In genomic region chr6:127240472-127241375, GRCm38 (mm10) we compare ENCODE assay signal across 18 mouse cellular contexts.
DNase-seq lines count a peak whose midpoint lies in the region; ATAC-seq and TF ChIP-seq lines count a peak whose summit lies in the region.
"Had no signal": no experiment of that assay in that cellular context is flagged by ENCODE, and none has a peak within 500 bp of the region (broad histone marks: within the 10 kb centered on the region; RNA-seq: fewer than 3 reads in every experiment).

No protein-coding gene starts in this region.

- no peak for TF ChIP-seq POLR2A in bone marrow macrophage, adult 2 months (IDR thresholded peaks at IDR 0.05; ENCODE audit: borderline replicate concordance, low read depth, low read length)
- no peak for TF ChIP-seq POLR2A in limb, embryonic 14.5 days (IDR thresholded peaks at IDR 0.05; ENCODE audit: borderline replicate concordance, extremely low read depth, insufficient read depth, insufficient read length)

- DNase-seq in heart, postnatal 0 days (ENCODE audit: low spot score), result no peak
- no peak for DNase-seq in heart, adult 9 months (ENCODE audit: low spot score in 2 of 2)
- peak; percentile 24 for DNase-seq in A20 (ENCODE audit: low read depth, low spot score)
- DNase-seq in limb, embryonic 14.5 days (ENCODE audit: low spot score), result peak; percentile 18
- DNase-seq in ovary, postnatal 10 days (ENCODE audit: low spot score), result no peak
- no peak for DNase-seq in right cerebral cortex, postnatal 25 days
- DNase-seq in gastrocnemius, postnatal 14 days, result no peak
- DNase-seq: cerebellum, postnatal 10 days; gastrocnemius, postnatal 25 days; kidney, adult 8-10 months; kidney, postnatal 36 days; lung, postnatal 10 days had no signal

- peak overlapping the region; percentile 4; the same call in 1 of the 2 replicates for H3K4me2 ChIP-seq in heart, postnatal 0 days (ENCODE audit: low read depth, low read length)
- H3K4me2 ChIP-seq in limb, embryonic 14.5 days (replicated peaks; ENCODE audit: low read depth, low read length, severe bottlenecking), result no peak overlapping the region
- H3K4me2 ChIP-seq: embryonic facial prominence, embryonic 15.5 days; heart, embryonic 12.5 days had no signal

- no peaks in the 10 kb centered on the region for H3K27me3 ChIP-seq in heart, postnatal 0 days (ENCODE audit: control insufficient read depth, insufficient read depth, low read length)
- H3K27me3 ChIP-seq in limb, embryonic 14.5 days (ENCODE audit: control insufficient read depth, insufficient read depth, low read length), result no peaks in the 10 kb centered on the region
- H3K27me3 ChIP-seq: embryonic facial prominence, embryonic 15.5 days had no signal

- no peak overlapping the region for H3K9ac ChIP-seq in heart, postnatal 0 days (replicated peaks; ENCODE audit: low read depth, low read length)
- no peak overlapping the region for H3K9ac ChIP-seq in limb, embryonic 14.5 days (ENCODE audit: low read depth, low read length, severe bottlenecking)
- H3K9ac ChIP-seq: embryonic facial prominence, embryonic 15.5 days; heart, embryonic 12.5 days; liver, embryonic 15.5 days had no signal

- H3K4me3 ChIP-seq in heart, postnatal 0 days (ENCODE audit: low read depth, low read length), result no peak overlapping the region
- H3K4me3 ChIP-seq in bone marrow macrophage, adult 2 months (ENCODE audit: insufficient read depth, low read length), result peak overlapping the region; percentile 27; the same call in 1 of the 2 replicates
- H3K4me3 ChIP-seq in limb, embryonic 14.5 days (replicated peaks; ENCODE audit: low read length), result no peak overlapping the region
- H3K4me3 ChIP-seq: embryonic facial prominence, embryonic 15.5 days; forebrain, embryonic 10.5 days; heart, embryonic 12.5 days; liver, embryonic 15.5 days had no signal

- H3K4me1 ChIP-seq in heart, postnatal 0 days (ENCODE audit: control insufficient read depth, insufficient read depth), result no peaks in the 10 kb centered on the region
- H3K4me1 ChIP-seq in bone marrow macrophage, adult 2 months (ENCODE audit: control insufficient read depth, insufficient read depth, low read length), result peaks cover 4% of the 10 kb centered on the region; the same call in 1 of the 2 replicates
- peaks cover 21% of the 10 kb centered on the region for H3K4me1 ChIP-seq in limb, embryonic 14.5 days (ENCODE audit: control insufficient read depth, insufficient read depth, low read length)
- H3K4me1 ChIP-seq: embryonic facial prominence, embryonic 15.5 days; heart, embryonic 12.5 days had no signal

- no peak for TF ChIP-seq CTCF in heart, postnatal 0 days (IDR thresholded peaks at IDR 0.05; ENCODE audit: low read depth)
- TF ChIP-seq CTCF in bone marrow macrophage, adult 2 months (IDR thresholded peaks at IDR 0.05; ENCODE audit: low read depth, low read length), result no peak

- intact Hi-C loops in gastrocnemius, postnatal 14 days (cut with DNase I; ENCODE audit: low total_unique reads), result no loop called here

- H3K27ac ChIP-seq in heart, postnatal 0 days (ENCODE audit: low read depth), result no peak overlapping the region
- no peak overlapping the region for H3K27ac ChIP-seq in bone marrow macrophage, adult 2 months (ENCODE audit: insufficient read depth, low read depth, low read length)
- peak overlapping the region; percentile 56; the same call in 1 of the 2 replicates for H3K27ac ChIP-seq in limb, embryonic 14.5 days (replicated peaks; ENCODE audit: low read depth, low read length)
- H3K27ac ChIP-seq: embryonic facial prominence, embryonic 15.5 days; forebrain, embryonic 10.5 days; hindbrain, postnatal 0 days; liver, embryonic 15.5 days had no signal

- ATAC-seq in heart, postnatal 0 days (ENCODE audit: insufficient read depth, low read depth), result no peak
- peak; percentile 67 for ATAC-seq in limb, embryonic 14.5 days (ENCODE audit: low FRiP score, low read depth)
- ATAC-seq: hindbrain, postnatal 0 days had no signal

- 82% methylated on average over 19 of the region's 19 CpGs for WGBS in heart, postnatal 0 days
- WGBS in limb, embryonic 14.5 days, result 47% methylated on average over 19 of the region's 19 CpGs

- 0 out of 2 replicates have a peak, but pooled peaks cover 3% of the 10 kb centered on the region for H3K9me3 ChIP-seq in heart, postnatal 0 days (replicated peaks; ENCODE audit: control insufficient read depth, low read length)
- no peaks in the 10 kb centered on the region for H3K9me3 ChIP-seq in limb, embryonic 14.5 days (ENCODE audit: control insufficient read depth, low read length)
- H3K9me3 ChIP-seq: embryonic facial prominence, embryonic 15.5 days; forebrain, embryonic 10.5 days; heart, embryonic 12.5 days; liver, embryonic 15.5 days had no signal

- TF ChIP-seq EP300 in heart, postnatal 0 days (IDR thresholded peaks at IDR 0.05; ENCODE audit: low read depth), result no peak

- H3K36me3 ChIP-seq in heart, postnatal 0 days (replicated peaks; ENCODE audit: control insufficient read depth, insufficient read depth, low read length), result no peaks in the 10 kb centered on the region
- H3K36me3 ChIP-seq in limb, embryonic 14.5 days (ENCODE audit: control insufficient read depth, insufficient read depth, low read length), result no peaks in the 10 kb centered on the region
- H3K36me3 ChIP-seq: embryonic facial prominence, embryonic 15.5 days; forebrain, embryonic 10.5 days; heart, embryonic 12.5 days; liver, embryonic 15.5 days had no signal

Comparison
In these comparisons a context has a peak if more than half of its experiments do, and no peak if none do; other contexts are left out.
1. DNase-seq: peak in A20 (single experiment) and limb, embryonic 14.5 days (single experiment); none in heart, postnatal 0 days (single experiment), heart, adult 9 months (0 of 2), ovary, postnatal 10 days (single experiment), right cerebral cortex, postnatal 25 days (single experiment) and gastrocnemius, postnatal 14 days (single experiment).